Mouse (Mus musculus) hematopoietic stem cell, adult 5-6 weeks (primary cell): ENCODE results near the gene Armh4. TPM values are rescaled to one million over a fixed set of nuclear protein-coding genes. Genes with fewer than 3 reads are reported as not detected.
A peak's percentile ranks its signal among the peaks of the same experiment; 100 is the strongest.
"Not testable (repeated sequence)": the region's sequence is repeated elsewhere in the genome, so short reads cannot be mapped to it uniquely, and the experiment has no call there.

Source experiments
- ATAC-seq, 2 experiments: fragments of 125-278 bp in 1 of 2; replicated peaks in 1 of 2; 2 replicates each; pipeline ENCODE4 v1.8.0; 2016 to 2017; ENCODE audit warnings: inconsistent platforms in 2 of 2, mild to moderate bottlenecking in 2 of 2, moderate number of reproducible peaks in 2 of 2, low read depth in 1 of 2, moderate TSS enrichment in 1 of 2; ENCODE audit not compliant: low FRiP score in 2 of 2, poor library complexity in 2 of 2, severe bottlenecking in 2 of 2, insufficient read depth in 1 of 2, low TSS enrichment in 1 of 2
- total RNA-seq: library from RNA; stranded (forward); fragments of 172-1452, 232-1000 nt; gene quantifications from 2 replicates; pipeline ENCODE4 v1.2.3, GENCODE M21; 2017

Armh4 gene
- 0.38 and 0.74 TPM in 2 replicates for total RNA-seq

DNA sequence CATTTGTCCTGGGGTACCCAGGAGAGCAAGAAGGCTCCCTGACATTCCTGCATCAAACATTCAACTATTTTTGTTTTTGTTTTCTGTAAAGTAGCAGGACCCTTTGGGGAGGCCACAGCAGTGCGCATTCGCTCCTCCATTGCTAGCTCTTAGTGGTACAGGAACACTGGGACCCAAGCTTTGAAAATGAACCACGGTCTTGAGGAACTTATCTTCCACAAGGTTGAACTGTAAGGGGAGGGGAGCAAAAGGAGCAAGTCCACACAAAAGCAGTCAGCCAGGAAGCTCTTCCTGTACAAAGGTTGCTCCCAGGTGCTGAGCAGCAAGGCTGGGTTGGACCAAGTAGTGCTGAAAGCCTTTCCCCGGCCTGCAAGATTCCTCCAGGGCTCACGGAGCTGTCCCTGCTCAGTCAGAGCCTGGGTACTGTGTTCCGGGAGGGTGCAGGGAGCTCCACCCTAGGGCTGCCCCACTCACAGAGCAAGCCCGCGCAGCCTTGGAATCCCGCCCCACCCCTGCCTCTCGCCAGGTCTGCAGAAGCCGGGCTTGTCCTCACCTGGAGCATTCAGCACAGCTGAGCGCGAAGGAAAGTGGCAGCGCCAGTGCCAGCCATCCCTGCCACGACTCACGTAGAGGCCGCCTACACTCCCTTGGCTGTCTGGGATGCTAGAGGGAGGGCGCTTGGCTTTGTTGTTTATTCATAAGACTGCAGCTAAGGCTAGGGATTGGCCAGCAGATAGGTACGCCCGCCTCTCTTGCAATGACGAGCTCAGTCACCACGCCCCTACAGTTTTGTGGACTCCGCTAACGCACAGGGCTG is at the start of gene Armh4:
Gene Armh4 (minus strand): TSS at position 669 of the 817 bp plus-strand sequence.
- ATAC-seq = peak; percentile 46 to 64

GRCm38 (mm10) chr14:49829192-49830171 is 46.3 kb upstream of the Armh4 start:
- ATAC-seq = no peak

GRCm38 (mm10) chr14:49819721-49820440 is 36.7 kb upstream of the Armh4 start:
- ATAC-seq = not testable (repeated sequence)

- ATAC-seq = not testable (repeated sequence)
Observed at GRCm38 (mm10) chr14:49818713-49819208, 35.6 kb upstream of the Armh4 start.

GRCm38 (mm10) chr14:49812966-49813365 is 29.8 kb upstream of the Armh4 start:
- not testable (repeated sequence) for ATAC-seq

GRCm38 (mm10) chr14:49805051-49805450 is 21.9 kb upstream of the Armh4 start:
- not testable (repeated sequence) for ATAC-seq

DNA sequence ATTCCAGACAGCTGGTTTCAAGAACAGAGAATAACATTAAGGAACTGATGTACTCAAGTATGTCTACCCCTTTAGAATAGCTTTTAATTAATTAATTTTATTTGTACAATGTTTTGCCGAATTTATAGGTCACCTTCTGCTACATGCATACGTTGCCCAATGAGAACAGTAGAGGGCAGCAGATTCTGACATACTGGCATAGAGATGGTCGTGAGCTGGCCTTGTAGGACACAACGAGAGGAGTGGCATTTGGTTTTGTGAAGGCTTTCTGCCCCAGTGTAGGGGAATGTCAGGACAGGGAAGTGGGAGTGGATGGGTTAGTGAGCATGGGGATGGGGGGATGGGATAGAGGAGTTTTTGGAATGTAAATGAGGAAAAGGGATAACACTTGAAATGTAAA is 18.3 kb upstream of the Armh4 start:
- ATAC-seq = peak; percentile 37 to 51; a peak in 2 of 4 replicates

DNA sequence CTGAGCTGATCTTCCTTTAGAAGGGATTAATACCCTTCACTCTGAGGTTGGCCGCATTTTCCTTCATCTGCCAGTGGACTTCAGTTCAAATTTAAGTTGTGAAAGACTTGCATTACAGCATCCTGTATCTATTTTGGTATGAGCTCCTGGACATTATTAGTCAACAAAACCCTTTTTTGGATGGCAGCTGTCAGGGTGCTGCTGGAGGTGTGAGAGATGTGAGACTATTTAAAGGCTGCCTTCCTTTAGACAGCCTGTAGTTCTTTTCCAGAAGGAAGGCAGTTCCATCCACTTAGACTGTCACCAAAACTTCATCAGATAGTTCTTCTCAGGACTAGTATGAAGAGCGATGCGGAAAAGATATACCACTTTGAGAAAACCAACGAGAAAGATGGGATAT is 10.8 kb upstream of the Armh4 start:
- ATAC-seq = no peak

DNA sequence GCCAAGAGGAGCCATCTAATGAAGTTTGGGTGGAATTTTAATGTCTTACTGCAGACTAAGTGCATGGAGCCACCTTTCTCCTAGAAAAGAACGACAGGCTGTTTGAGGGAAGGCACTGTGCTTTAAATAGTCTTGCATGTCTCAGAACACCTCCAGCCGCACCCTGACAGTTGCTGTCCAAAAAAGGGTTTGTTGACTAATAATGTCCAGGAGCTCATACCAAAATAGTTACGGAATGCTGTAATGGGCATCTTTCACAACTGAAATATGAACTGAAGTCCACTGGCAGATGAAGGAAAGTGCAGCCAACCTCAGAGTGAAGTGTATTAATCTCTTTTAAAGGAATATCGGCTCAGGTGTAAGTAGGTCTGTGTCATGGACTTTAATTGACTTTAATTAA is 7.4 kb upstream of the Armh4 start:
- no peak for ATAC-seq

DNA sequence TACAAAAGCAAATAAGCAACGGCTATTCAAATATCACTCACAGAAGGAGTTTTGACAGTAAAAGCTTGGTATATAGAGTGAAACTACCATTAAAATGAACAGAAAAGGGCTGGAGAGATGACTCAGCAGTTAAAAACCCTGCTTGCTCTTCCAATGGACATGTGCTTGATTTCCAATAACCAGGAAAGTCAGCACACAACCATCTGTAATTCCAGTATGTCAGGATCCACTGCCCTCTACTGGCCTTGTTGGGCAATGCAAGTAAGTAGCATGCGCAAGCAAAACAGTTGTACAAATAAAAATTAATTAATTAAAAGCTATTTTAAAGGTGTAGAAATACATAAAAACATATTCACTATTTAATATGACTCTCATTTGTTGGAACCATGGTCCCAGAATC is 2.6 kb upstream of the Armh4 start:
- ATAC-seq = peak in 1 of 2 experiments; percentile 51; a peak in 1 of 4 replicates

- ATAC-seq = no peak
Observed at GRCm38 (mm10) chr14:49783866-49784265, 683 bp upstream of the Armh4 start.

- ATAC-seq = no peak
Observed at GRCm38 (mm10) chr14:49780416-49780815, 2.8 kb downstream of the Armh4 start.

GRCm38 (mm10) chr14:49777539-49777938 is 5.6 kb downstream of the Armh4 start:
- ATAC-seq = not testable (repeated sequence)

DNA sequence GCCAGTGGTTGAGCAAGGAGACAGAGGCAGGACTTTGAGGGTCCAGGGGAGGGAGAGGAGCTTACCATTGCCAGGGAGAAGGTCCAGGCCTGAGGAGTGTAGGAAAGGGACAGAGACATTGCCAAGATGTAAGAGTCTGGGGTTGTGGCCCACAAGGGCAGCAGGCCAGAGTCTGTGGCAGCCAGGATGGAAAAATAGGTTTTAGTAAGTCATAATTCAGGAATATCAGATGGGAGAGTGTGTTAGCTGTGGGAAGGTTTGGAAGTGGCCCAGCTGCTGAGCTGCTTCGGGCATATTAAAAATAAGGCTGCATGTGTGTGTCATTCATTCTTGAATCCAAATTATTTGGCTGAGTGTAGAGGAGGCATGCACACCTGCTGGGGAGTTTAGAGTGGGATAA is 11.4 kb downstream of the Armh4 start:
- ATAC-seq = no peak

DNA sequence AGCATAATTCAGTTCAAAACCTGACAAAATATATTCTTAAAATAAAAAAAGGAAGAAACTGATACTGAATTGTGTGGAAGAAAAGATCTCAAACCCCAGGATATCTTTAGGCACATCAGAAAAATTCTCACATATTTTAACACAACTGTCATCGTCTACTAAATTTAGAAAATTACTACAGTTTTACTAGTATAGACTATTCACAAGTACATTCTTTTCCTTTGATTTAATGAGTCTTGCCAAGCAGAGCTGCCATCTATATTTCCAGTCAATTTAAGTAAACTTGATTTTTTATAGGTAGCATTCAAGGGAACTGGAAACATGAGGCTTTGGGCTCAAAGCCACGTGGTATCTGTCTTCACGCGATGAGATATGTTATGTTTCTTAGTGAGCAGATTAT is 16.6 kb downstream of the Armh4 start:
- ATAC-seq = no peak

DNA sequence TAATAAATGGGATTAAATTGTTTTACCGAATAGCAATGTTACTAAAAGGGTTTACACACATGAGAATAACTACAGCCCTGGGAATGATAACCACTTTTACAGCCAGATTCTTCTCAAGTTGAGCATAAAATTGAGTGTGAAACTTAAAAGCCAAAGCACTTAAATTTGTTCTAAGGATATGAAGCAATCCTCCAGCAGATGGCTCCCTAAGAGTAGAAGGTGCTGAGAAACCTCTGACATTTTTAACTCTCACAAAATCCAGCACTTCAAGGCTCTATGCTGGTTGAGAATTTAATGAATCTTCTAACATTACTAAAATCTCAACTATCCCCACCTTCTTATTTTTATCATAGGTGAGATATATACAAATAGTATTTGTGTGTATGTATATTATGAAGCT is 27.3 kb downstream of the Armh4 start:
- ATAC-seq = no peak

DNA sequence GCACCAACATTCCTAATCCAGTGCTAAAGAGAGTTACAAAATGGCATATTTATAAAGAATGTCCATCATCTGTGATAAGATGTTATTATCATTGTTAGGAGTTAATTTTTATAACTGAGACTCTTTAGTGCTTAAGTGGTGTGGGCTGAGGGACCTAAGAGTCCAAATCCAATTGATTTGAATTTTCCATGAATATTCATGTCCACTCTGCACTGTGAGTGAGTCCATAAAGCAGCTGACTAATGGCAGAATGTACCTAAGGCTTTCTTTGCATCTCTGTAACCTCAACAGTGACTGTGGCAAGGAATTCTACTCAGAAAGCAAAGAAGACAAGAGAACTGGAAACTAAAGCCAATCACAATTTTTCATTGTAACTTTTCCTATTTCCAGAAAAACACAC is 30.6 kb downstream of the Armh4 start:
- ATAC-seq = no peak
